13 mouse cellular contexts compared by ENCODE assay signal in the genomic region with DNA sequence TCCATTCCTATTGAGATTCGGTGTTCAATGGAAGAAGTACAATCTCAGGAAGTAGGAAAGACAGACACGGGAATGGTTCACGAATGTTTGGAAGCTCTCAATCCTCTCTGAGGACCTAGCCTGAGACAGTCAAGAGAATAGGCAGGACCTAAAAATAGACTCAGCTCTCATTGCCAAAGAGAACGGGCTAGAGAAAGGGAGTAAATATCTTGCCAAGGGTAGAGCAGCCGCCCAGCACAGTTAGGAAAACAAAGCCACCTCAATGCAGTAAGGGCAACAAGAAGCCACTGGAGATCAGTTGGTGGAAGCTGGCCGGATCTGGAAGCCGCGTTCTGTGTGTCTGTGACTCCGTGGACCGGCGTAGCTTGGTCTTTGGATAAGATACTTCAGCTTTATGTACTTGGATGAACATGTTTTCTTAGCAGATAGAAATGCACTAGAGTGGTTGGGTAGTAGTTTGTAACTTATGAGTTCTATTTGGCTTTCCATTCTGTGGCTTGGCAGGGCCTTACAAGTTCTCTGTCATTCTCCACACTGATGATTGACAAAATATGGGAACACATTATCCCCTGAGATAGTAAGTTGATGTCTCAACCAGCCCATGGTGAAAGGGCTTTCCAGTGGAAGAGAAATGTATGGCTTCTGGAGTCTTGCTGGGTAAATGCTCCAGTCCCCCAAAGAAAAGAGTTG. TPM values are rescaled to one million over a fixed set of nuclear protein-coding genes. Genes with fewer than 3 reads are reported as not detected.
DNase-seq lines count a peak whose midpoint lies in the region; ATAC-seq lines count a peak whose summit lies in the region.
"Had no signal": no experiment of that assay in that cellular context is flagged by ENCODE, and none has a peak within 500 bp of the region (broad histone marks: within the 10 kb centered on the region; RNA-seq: fewer than 3 reads in every experiment).

No protein-coding gene starts in this region.

- DNase-seq in adrenal gland, adult 2 months, result peak; percentile 2
- DNase-seq in adrenal gland, adult 8-10 months, result no peak
- peak; percentile 41 to 59 for DNase-seq in heart, adult 18-20 months
- peak; percentile 64 for DNase-seq in NIH3T3 (ENCODE audit: low read depth)
- peak; percentile 14 for DNase-seq in heart, postnatal 4 days
- no peak for DNase-seq in layer of hippocampus, adult 8-10 months (ENCODE audit: low spot score in 2 of 2)
- DNase-seq: kidney, postnatal 14 days; layer of hippocampus, postnatal 36 days; liver had no signal

- H3K4me3 ChIP-seq in heart, embryonic 11.5 days (ENCODE audit: low read depth, low read length), result no peak overlapping the region
- H3K4me3 ChIP-seq in forebrain, embryonic 15.5 days, result no peak overlapping the region

- H3K27ac ChIP-seq in heart, embryonic 11.5 days (ENCODE audit: low read depth, low read length), result no peak overlapping the region
- no peak overlapping the region for H3K27ac ChIP-seq in forebrain, embryonic 15.5 days (replicated peaks)
- H3K27ac ChIP-seq: stomach, postnatal 0 days had no signal

- H3K9me3 ChIP-seq in heart, embryonic 11.5 days (replicated peaks; ENCODE audit: control insufficient read depth, low read length), result no peaks in the 10 kb centered on the region
- no peaks in the 10 kb centered on the region for H3K9me3 ChIP-seq in forebrain, embryonic 15.5 days

- 71% methylated on average over 11 of the region's 11 CpGs for WGBS in heart, embryonic 11.5 days (ENCODE audit: insufficient replicate concordance)
- WGBS in forebrain, embryonic 15.5 days, result 87% methylated on average over 11 of the region's 11 CpGs

- H3K4me2 ChIP-seq in heart, embryonic 11.5 days, result no peak overlapping the region
- no peak overlapping the region for H3K4me2 ChIP-seq in forebrain, embryonic 15.5 days (replicated peaks)

- H3K4me1 ChIP-seq in heart, embryonic 11.5 days (ENCODE audit: control insufficient read depth, insufficient read depth, low read length), result no peaks in the 10 kb centered on the region
- H3K4me1 ChIP-seq in forebrain, embryonic 15.5 days, result no peaks in the 10 kb centered on the region

- no peak overlapping the region for H3K9ac ChIP-seq in heart, embryonic 11.5 days (ENCODE audit: low read depth, low read length)
- H3K9ac ChIP-seq in forebrain, embryonic 15.5 days (replicated peaks), result no peak overlapping the region

- no peaks in the 10 kb centered on the region for H3K27me3 ChIP-seq in heart, embryonic 11.5 days (ENCODE audit: control insufficient read depth, insufficient read depth, low read length)
- H3K27me3 ChIP-seq in forebrain, embryonic 15.5 days, result no peaks in the 10 kb centered on the region

- H3K36me3 ChIP-seq in heart, embryonic 11.5 days (ENCODE audit: control insufficient read depth, insufficient read depth, low read length), result no peaks in the 10 kb centered on the region
- no peaks in the 10 kb centered on the region for H3K36me3 ChIP-seq in forebrain, embryonic 15.5 days

- ATAC-seq in heart, embryonic 11.5 days (replicated peaks; ENCODE audit: insufficient number of reproducible peaks, low FRiP score, low TSS enrichment), result no peak
- no peak for ATAC-seq in forebrain, embryonic 15.5 days (replicated peaks)
- ATAC-seq: inflammation-experienced regulatory T-cells, adult 6 months had no signal

RNA-seq across cellular contexts. Expression of a gene that starts 44.1 kb away (rescaled TPM):
- total RNA-seq in adrenal gland, adult 2 months (2021), result 1 to 10 TPM; 1.3 to 1.7 TPM
- 0.31 and 0.37 TPM in 2 replicates for polyA plus RNA-seq in adrenal gland, adult 2 months (2012; rRNA removed)
- total RNA-seq in adrenal gland, adult 8-10 months (2022), result 1 to 10 TPM in 3 of 4 experiments, under 1 TPM in 1; 0.59 to 2.1 (median 1.6) TPM
- under 1 TPM; 0.05 to 0.46 TPM for total RNA-seq in heart, adult 18-20 months (2021)
- 1.9 and 2.2 TPM in 2 replicates for polyA plus RNA-seq in heart, embryonic 11.5 days (2014; fragmentation: Nextera tagmentation; extraction: Ambion mirVana)
- 1 to 10 TPM in 1 of 2 experiments, under 1 TPM in 1; 0.95 to 1.2 TPM for total RNA-seq in heart, postnatal 4 days (2021)
- polyA plus RNA-seq in forebrain, embryonic 15.5 days (2015; fragmentation: Nextera tagmentation; extraction: Ambion mirVana), result 1.1 and 1.4 TPM in 2 replicates
- total RNA-seq in layer of hippocampus, adult 8-10 months (2022), result 1 to 10 TPM; 4.5 to 7.2 (median 6.0) TPM
- polyA plus RNA-seq: inflammation-experienced regulatory T-cells, adult 6 months had no signal

Comparison
In these comparisons a context has a peak if more than half of its experiments do, and no peak if none do; other contexts are left out.
1. DNase-seq: peak in adrenal gland, adult 2 months (single experiment), heart, adult 18-20 months (2 of 2), NIH3T3 (single experiment) and heart, postnatal 4 days (single experiment); none in adrenal gland, adult 8-10 months (single experiment) and layer of hippocampus, adult 8-10 months (0 of 2).